ENCODE assay signal across 14 mouse cellular contexts in the genomic region with DNA sequence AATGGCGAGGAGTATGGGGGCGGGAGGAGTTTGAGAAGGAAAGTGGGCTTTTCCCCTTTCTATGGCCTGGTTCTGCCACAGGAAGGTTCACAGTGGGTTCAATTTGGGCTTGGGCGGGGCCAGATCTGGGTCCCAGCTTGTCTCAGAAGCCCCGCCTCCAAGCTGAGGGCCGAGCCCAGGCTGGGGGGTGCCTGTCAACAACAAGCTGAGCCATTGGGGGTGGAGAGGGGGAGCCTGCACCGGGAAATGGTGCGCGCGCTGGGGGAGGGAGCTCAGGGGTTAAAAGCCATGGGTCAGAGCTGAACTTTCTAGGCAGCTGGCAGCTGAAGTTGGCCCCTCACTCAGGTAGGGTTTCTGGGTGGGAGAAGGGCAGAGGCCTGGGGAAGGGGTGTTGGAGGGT. TPM values are rescaled to one million over a fixed set of nuclear protein-coding genes. Genes with fewer than 3 reads are reported as not detected.
DNase-seq lines count a peak whose midpoint lies in the region; ATAC-seq and TF ChIP-seq lines count a peak whose summit lies in the region.
"Had no signal": no experiment of that assay in that cellular context is flagged by ENCODE, and none has a peak within 500 bp of the region (broad histone marks: within the 10 kb centered on the region; RNA-seq: fewer than 3 reads in every experiment).

No protein-coding gene starts in this region.

- H3K4me3 ChIP-seq in heart, embryonic 15.5 days: no peak overlapping the region
- peak overlapping the region; percentile 48 for H3K4me3 ChIP-seq in ES-Bruce4 (ENCODE audit: low read depth, low read length)
- H3K4me3 ChIP-seq in embryonic facial prominence, embryonic 12.5 days: no peak overlapping the region

- H3K4me2 ChIP-seq in heart, embryonic 15.5 days: 0 out of 2 replicates have a peak overlapping the region, but pooled peaks have one; percentile 3
- H3K4me2 ChIP-seq in embryonic facial prominence, embryonic 12.5 days (replicated peaks): peak overlapping the region; percentile 32

- no peak for ATAC-seq in heart, embryonic 15.5 days (replicated peaks; ENCODE audit: insufficient number of reproducible peaks, insufficient read depth, low FRiP score, low read depth)
- ATAC-seq in embryonic facial prominence, embryonic 12.5 days (ENCODE audit: insufficient number of reproducible peaks, insufficient read depth, low FRiP score, low TSS enrichment): no peak

- H3K9me3 ChIP-seq in heart, embryonic 15.5 days (replicated peaks): no peaks in the 10 kb centered on the region
- H3K9me3 ChIP-seq in ES-Bruce4 (replicated peaks; ENCODE audit: control insufficient read depth, insufficient read depth, low read length, poor library complexity, severe bottlenecking): no peaks in the 10 kb centered on the region
- H3K9me3 ChIP-seq in embryonic facial prominence, embryonic 12.5 days: no peaks in the 10 kb centered on the region

- no peak for TF ChIP-seq EP300 in ES-Bruce4 (IDR thresholded peaks at IDR 0.05; ENCODE audit: insufficient read depth, low read depth, low read length)

- DNase-seq in heart, postnatal 36 days: no peak
- DNase-seq in lung, postnatal 10 days: peak; percentile 6
- no peak for DNase-seq in spleen, postnatal 36 days (ENCODE audit: low spot score in 2 of 2)
- DNase-seq in cerebellum, adult 18-20 months: no peak
- DNase-seq in frontal cortex, postnatal 25 days (ENCODE audit: low spot score in 2 of 2): no peak
- DNase-seq: adrenal gland, postnatal 36 days; cerebellum, postnatal 25 days; gastrocnemius, postnatal 25 days; kidney, adult 2 months; thymus, postnatal 36 days had no signal

- 9% methylated on average over 9 of the region's 9 CpGs for WGBS in heart, embryonic 15.5 days
- WGBS in embryonic facial prominence, embryonic 12.5 days: 3% methylated on average over 9 of the region's 9 CpGs

- H3K36me3 ChIP-seq in heart, embryonic 15.5 days: no peaks in the 10 kb centered on the region
- no peaks in the 10 kb centered on the region for H3K36me3 ChIP-seq in ES-Bruce4 (ENCODE audit: control insufficient read depth, insufficient read depth, low read length, poor library complexity, severe bottlenecking)
- no peaks in the 10 kb centered on the region for H3K36me3 ChIP-seq in embryonic facial prominence, embryonic 12.5 days

- intact Hi-C loops in heart, postnatal 36 days (cut with DNase I): no loop called here

- H3K27ac ChIP-seq in heart, embryonic 15.5 days: no peak overlapping the region
- H3K27ac ChIP-seq in ES-Bruce4 (ENCODE audit: insufficient read depth, low read length): no peak overlapping the region
- H3K27ac ChIP-seq in embryonic facial prominence, embryonic 12.5 days: no peak overlapping the region
- H3K27ac ChIP-seq: liver, embryonic 14.5 days had no signal

- no peak overlapping the region for H3K9ac ChIP-seq in heart, embryonic 15.5 days
- H3K9ac ChIP-seq in ES-Bruce4 (ENCODE audit: low read depth, poor library complexity, severe bottlenecking): no peak overlapping the region
- no peak overlapping the region; the same call in 1 of the 2 replicates for H3K9ac ChIP-seq in embryonic facial prominence, embryonic 12.5 days
- H3K9ac ChIP-seq: liver, embryonic 14.5 days had no signal

- H3K27me3 ChIP-seq in heart, embryonic 15.5 days: peaks cover 6% of the 10 kb centered on the region
- H3K27me3 ChIP-seq in ES-Bruce4 (ENCODE audit: control insufficient read depth, insufficient read depth, low read length, poor library complexity, severe bottlenecking): no peaks in the 10 kb centered on the region
- H3K27me3 ChIP-seq in embryonic facial prominence, embryonic 12.5 days: 0 out of 2 replicates have a peak, but pooled peaks cover 4% of the 10 kb centered on the region

- H3K4me1 ChIP-seq in heart, embryonic 15.5 days (replicated peaks): 0 out of 2 replicates have a peak, but pooled peaks cover 4% of the 10 kb centered on the region
- peaks cover 3% of the 10 kb centered on the region for H3K4me1 ChIP-seq in ES-Bruce4 (ENCODE audit: control insufficient read depth, insufficient read depth, low read length)
- 0 out of 2 replicates have a peak, but pooled peaks cover 3% of the 10 kb centered on the region for H3K4me1 ChIP-seq in embryonic facial prominence, embryonic 12.5 days

- TF ChIP-seq POLR2A in ES-Bruce4 (IDR thresholded peaks at IDR 0.05; ENCODE audit: insufficient read depth, low read length): no peak

- TF ChIP-seq CTCF in ES-Bruce4 (IDR thresholded peaks at IDR 0.05; ENCODE audit: low read depth, low read length): no peak

RNA-seq across cellular contexts. Expression of a gene that starts 0.6 kb away (rescaled TPM):
- 0.19 and 0.34 TPM in 2 replicates for polyA plus RNA-seq in heart, embryonic 15.5 days (2015; fragmentation: Nextera tagmentation; extraction: Ambion mirVana)
- not detected for total RNA-seq in heart, postnatal 36 days (2021)
- polyA plus RNA-seq in ES-Bruce4 (2011; ENCODE audit: insufficient read depth, insufficient read length, low read depth, missing spikeins): 1.8 TPM in 1 of 2 replicates, not detected in the other
- polyA plus RNA-seq in embryonic facial prominence, embryonic 12.5 days (2016; fragmentation: Nextera tagmentation; extraction: Ambion mirVana): 0.36 and 0.73 TPM in 2 replicates
- total RNA-seq: adrenal gland, postnatal 36 days; gastrocnemius, postnatal 25 days had no signal
- polyA plus RNA-seq: kidney, adult 2 months had no signal

RNA-seq across cellular contexts. Expression of a gene that starts 22.7 kb away (rescaled TPM):
- not detected in 2 replicates for polyA plus RNA-seq in heart, embryonic 15.5 days (2015; fragmentation: Nextera tagmentation; extraction: Ambion mirVana)
- under 1 TPM; 0.22 to 0.31 TPM for total RNA-seq in heart, postnatal 36 days (2021)
- polyA plus RNA-seq in ES-Bruce4 (2011; ENCODE audit: insufficient read depth, insufficient read length, low read depth, missing spikeins): not detected in 2 replicates
- polyA plus RNA-seq in embryonic facial prominence, embryonic 12.5 days (2016; fragmentation: Nextera tagmentation; extraction: Ambion mirVana): not detected in 2 replicates
- total RNA-seq: adrenal gland, postnatal 36 days; gastrocnemius, postnatal 25 days had no signal

RNA-seq across cellular contexts. Expression of a gene that starts 41.1 kb away (rescaled TPM):
- polyA plus RNA-seq in heart, embryonic 15.5 days (2015; fragmentation: Nextera tagmentation; extraction: Ambion mirVana): 4.9 and 8.7 TPM in 2 replicates
- 1 to 10 TPM; 3.4 to 3.5 TPM for total RNA-seq in heart, postnatal 36 days (2021)
- 6.2 and 7.6 TPM in 2 replicates for polyA plus RNA-seq in ES-Bruce4 (2011; ENCODE audit: insufficient read depth, insufficient read length, low read depth, missing spikeins)
- 16.6 and 18.1 TPM in 2 replicates for polyA plus RNA-seq in embryonic facial prominence, embryonic 12.5 days (2016; fragmentation: Nextera tagmentation; extraction: Ambion mirVana)

RNA-seq across cellular contexts. Expression of a gene that starts 53.0 kb away (rescaled TPM):
- polyA plus RNA-seq in heart, embryonic 15.5 days (2015; fragmentation: Nextera tagmentation; extraction: Ambion mirVana): 0.47 and 1.0 TPM in 2 replicates
- total RNA-seq in heart, postnatal 36 days (2021): 1 to 10 TPM in 1 of 2 experiments, under 1 TPM in 1; 0.94 to 1.3 TPM
- 0.64 TPM in 1 of 2 replicates, not detected in the other for polyA plus RNA-seq in ES-Bruce4 (2011; ENCODE audit: insufficient read depth, insufficient read length, low read depth, missing spikeins)
- polyA plus RNA-seq in embryonic facial prominence, embryonic 12.5 days (2016; fragmentation: Nextera tagmentation; extraction: Ambion mirVana): 0.31 and 0.39 TPM in 2 replicates

RNA-seq across cellular contexts. Expression of a gene that starts 55.8 kb away (rescaled TPM):
- not detected in 2 replicates for polyA plus RNA-seq in heart, embryonic 15.5 days (2015; fragmentation: Nextera tagmentation; extraction: Ambion mirVana)
- total RNA-seq in heart, postnatal 36 days (2021): not detected
- polyA plus RNA-seq in ES-Bruce4 (2011; ENCODE audit: insufficient read depth, insufficient read length, low read depth, missing spikeins): not detected in 2 replicates
- polyA plus RNA-seq in embryonic facial prominence, embryonic 12.5 days (2016; fragmentation: Nextera tagmentation; extraction: Ambion mirVana): not detected in 2 replicates
- total RNA-seq: adrenal gland, postnatal 36 days; gastrocnemius, postnatal 25 days had no signal
- polyA plus RNA-seq: kidney, adult 2 months; liver, embryonic 14.5 days had no signal
